Mouse (Mus musculus): Measurements from ENCODE around the gene Exosc10.

Gene Exosc10

GRCm38 (mm10) chr4:148558297-148559000, at the start of gene Exosc10:
Exosc10 (plus strand) TSS chr4:148558429.
- peak; percentile 93 for DNase-seq (ENCODE audit: inconsistent ontology term)

- DNase-seq (ENCODE audit: inconsistent ontology term) = peak; percentile 76
Observed at GRCm38 (mm10) chr4:148509450-148510084, 48.7 kb upstream of the Exosc10 start.

- DNase-seq (ENCODE audit: inconsistent ontology term) = peak; percentile 83
Observed at GRCm38 (mm10) chr4:148510691-148511090, 47.5 kb upstream of the Exosc10 start.

GRCm38 (mm10) chr4:148511334-148511733, 46.9 kb upstream of the Exosc10 start:
- DNase-seq (ENCODE audit: inconsistent ontology term) = no peak

GRCm38 (mm10) chr4:148513021-148513559, 45.1 kb upstream of the Exosc10 start:
- DNase-seq (ENCODE audit: inconsistent ontology term) = peak; percentile 87

- no peak for DNase-seq (ENCODE audit: inconsistent ontology term)
Observed at GRCm38 (mm10) chr4:148515313-148515712, 42.9 kb upstream of the Exosc10 start.

GRCm38 (mm10) chr4:148517809-148518208, 40.4 kb upstream of the Exosc10 start:
- peak; percentile 66 for DNase-seq (ENCODE audit: inconsistent ontology term)

GRCm38 (mm10) chr4:148518235-148518795, 39.9 kb upstream of the Exosc10 start:
- peak; percentile 26 for DNase-seq (ENCODE audit: inconsistent ontology term)

- DNase-seq (ENCODE audit: inconsistent ontology term) = peak; percentile 42
Observed at GRCm38 (mm10) chr4:148523538-148523937, 34.7 kb upstream of the Exosc10 start.

GRCm38 (mm10) chr4:148527158-148527910, 30.9 kb upstream of the Exosc10 start:
- peak; percentile 45 for DNase-seq (ENCODE audit: inconsistent ontology term)

- DNase-seq (ENCODE audit: inconsistent ontology term) = no peak
Observed at GRCm38 (mm10) chr4:148530351-148530750, 27.9 kb upstream of the Exosc10 start.

- no peak for DNase-seq (ENCODE audit: inconsistent ontology term)
Observed at GRCm38 (mm10) chr4:148530778-148531177, 27.5 kb upstream of the Exosc10 start.

GRCm38 (mm10) chr4:148531341-148531740, 26.9 kb upstream of the Exosc10 start:
- DNase-seq (ENCODE audit: inconsistent ontology term) = no peak

GRCm38 (mm10) chr4:148532516-148532915, 25.7 kb upstream of the Exosc10 start:
- DNase-seq (ENCODE audit: inconsistent ontology term) = no peak

GRCm38 (mm10) chr4:148533613-148534328, 24.5 kb upstream of the Exosc10 start:
- no peak for DNase-seq (ENCODE audit: inconsistent ontology term)

GRCm38 (mm10) chr4:148535876-148536275, 22.4 kb upstream of the Exosc10 start:
- DNase-seq (ENCODE audit: inconsistent ontology term) = no peak

- no peak for DNase-seq (ENCODE audit: inconsistent ontology term)
Observed at GRCm38 (mm10) chr4:148549106-148549505, 9.1 kb upstream of the Exosc10 start.

- DNase-seq (ENCODE audit: inconsistent ontology term) = no peak
Observed at GRCm38 (mm10) chr4:148557766-148558165, 463 bp upstream of the Exosc10 start.

- DNase-seq (ENCODE audit: inconsistent ontology term) = no peak
Observed at GRCm38 (mm10) chr4:148562676-148563075, 4.4 kb downstream of the Exosc10 start.

GRCm38 (mm10) chr4:148563595-148563994, 5.4 kb downstream of the Exosc10 start:
- no peak for DNase-seq (ENCODE audit: inconsistent ontology term)

GRCm38 (mm10) chr4:148570138-148570537, 11.9 kb downstream of the Exosc10 start:
- no peak for DNase-seq (ENCODE audit: inconsistent ontology term)
